In the genomic region with DNA sequence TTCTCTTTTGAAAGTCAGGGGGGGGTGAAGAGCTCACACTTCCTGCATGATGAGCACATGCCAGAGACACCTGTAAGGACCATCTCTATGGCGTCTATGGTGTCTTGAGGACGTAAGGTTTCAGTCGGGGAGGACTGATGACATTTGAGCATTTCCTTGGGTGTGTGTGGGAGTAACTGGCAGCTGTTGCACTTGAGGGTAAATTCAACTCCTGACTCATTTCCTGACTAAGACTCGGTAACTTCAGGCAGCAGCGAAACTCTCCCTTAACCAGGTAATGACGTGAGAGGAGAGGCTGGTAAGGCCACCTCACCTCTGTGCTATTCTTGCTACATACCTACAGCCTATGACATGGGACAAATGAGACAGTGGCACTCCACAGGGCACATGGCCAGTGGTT, we compare ENCODE assay signal across 17 mouse cellular contexts.
DNase-seq lines count a peak whose midpoint lies in the region.
"Had no signal": no experiment of that assay in that cellular context is flagged by ENCODE, and none has a peak within 500 bp of the region (broad histone marks: within the 10 kb centered on the region; RNA-seq: fewer than 3 reads in every experiment).

No protein-coding gene starts in this region.

- peak; percentile 81 for DNase-seq in CD4-positive helper T cell, adult 2 months (ENCODE audit: low read depth, low spot score)
- peak; percentile 6 for DNase-seq in NIH3T3 (ENCODE audit: low read depth)
- DNase-seq in induced T-regulatory cell, adult 2 months (ENCODE audit: low read depth) = peak; percentile 86
- DNase-seq in right cerebral cortex, postnatal 10 days (ENCODE audit: low spot score in 2 of 2) = no peak
- DNase-seq in retina, embryonic 14.5 days (ENCODE audit: low spot score) = no peak
- DNase-seq in spleen, adult 18-20 months = no peak
- DNase-seq in testis, postnatal 14 days (ENCODE audit: low spot score) = no peak
- DNase-seq: cerebellum, adult 18-20 months; cerebellum, postnatal 25 days; embryo, embryonic 11 days; gastrocnemius, adult 2 months; kidney, postnatal 4 days; lung, adult 2 months; lung, postnatal 14 days; midbrain, embryonic 14.5 days; right cerebral cortex, postnatal 14 days; thymus, postnatal 25 days had no signal

Comparison
In these comparisons a context has a peak if more than half of its experiments do, and no peak if none do; other contexts are left out.
1. DNase-seq: peak in CD4-positive helper T cell, adult 2 months (single experiment), NIH3T3 (single experiment) and induced T-regulatory cell, adult 2 months (single experiment); none in right cerebral cortex, postnatal 10 days (0 of 2), retina, embryonic 14.5 days (single experiment), spleen, adult 18-20 months (0 of 2) and testis, postnatal 14 days (single experiment).